Mouse (Mus musculus) small intestine, adult 2 months (tissue): Measurements from ENCODE around the gene Pelp1.

ENCODE experiments used
- CTCF ChIP-seq: fragments of 200-500 bp; IDR thresholded peaks from 2 replicates; pipeline ENCODE4 v1.5.1; 2012; ENCODE audit warnings: low read depth, mild to moderate bottlenecking, control low read depth, inconsistent platforms, low read length, moderate library complexity, mixed read lengths; ENCODE audit not compliant: insufficient replicate concordance, insufficient read length; ENCODE audit errors: extremely low read depth
- POLR2A ChIP-seq: fragments of 200-500 bp; IDR thresholded peaks from 2 replicates; pipeline ENCODE4 v1.6.1; 2012; ENCODE audit warnings: low read depth, mild to moderate bottlenecking, control low read depth, inconsistent platforms, low read length, moderate library complexity

DNA sequence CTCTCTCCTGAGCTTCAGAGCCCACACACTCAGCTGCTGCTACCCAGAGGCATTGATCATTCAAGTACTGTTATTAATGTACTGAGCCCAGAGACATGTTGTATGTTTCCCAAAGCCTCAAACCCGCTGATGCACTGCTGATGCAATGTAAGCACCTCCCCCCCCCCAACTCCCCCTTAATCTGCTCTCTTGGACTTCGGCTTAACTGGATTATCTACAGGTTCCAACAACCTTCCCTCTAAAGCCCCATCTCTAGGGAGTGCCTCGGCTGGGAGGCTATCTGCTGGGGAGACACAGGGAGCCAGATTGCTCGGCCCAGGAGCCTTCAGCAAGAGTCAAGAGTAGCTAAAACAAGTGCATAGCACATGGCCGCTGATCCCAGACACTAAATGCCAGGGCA lies 22.4 kb downstream of the Pelp1 start:
- TF ChIP-seq CTCF (no peak), POLR2A (no peak)
